Mouse (Mus musculus) heart, adult 2 months (tissue): ENCODE measurements around the gene Tm7sf2. TPM values are rescaled to one million over a fixed set of nuclear protein-coding genes. Genes with fewer than 3 reads are reported as not detected.

Experiments used
- DNase-seq, 2 experiments: peaks; one replicate each; pipeline ENCODE4 v3.0.0; 2021
- H3K27ac ChIP-seq: fragments of 200-600 bp; 2 replicates; pipeline ENCODE4 v1.8.1; 2022
- H3K27me3 ChIP-seq: fragments of 200-500 bp; 2 replicates; pipeline ENCODE4 v1.6.1; 2012; ENCODE audit warnings: mild to moderate bottlenecking, low read length, inconsistent platforms, mixed read lengths; ENCODE audit not compliant: control insufficient read depth, insufficient read depth
- H3K36me3 ChIP-seq: fragments of 200-500 bp; 2 replicates; pipeline ENCODE4 v1.6.1; 2012; ENCODE audit warnings: low read length, inconsistent platforms; ENCODE audit not compliant: control insufficient read depth, insufficient read depth
- H3K4me1 ChIP-seq: fragments of 200-500 bp; 2 replicates; pipeline ENCODE4 v1.6.1; 2011; ENCODE audit warnings: low read length; ENCODE audit not compliant: control insufficient read depth, insufficient read depth
- H3K4me3 ChIP-seq: fragments of 200-600 bp; 2 replicates; pipeline ENCODE4 v1.8.1; 2022
- H3K79me2 ChIP-seq: fragments of 200-500 bp; replicated peaks from 2 replicates; pipeline ENCODE4 v1.6.1; 2012; ENCODE audit warnings: mild to moderate bottlenecking, inconsistent platforms, low read length, moderate library complexity, mixed read lengths; ENCODE audit not compliant: control insufficient read depth, insufficient read depth
- H3K9ac ChIP-seq: fragments of 200-500 bp; 2 replicates; pipeline ENCODE4 v1.6.1; 2012; ENCODE audit warnings: low read depth, mild to moderate bottlenecking, control low read depth, inconsistent platforms, low read length, mixed read lengths
- CTCF ChIP-seq: fragments of 200-600 bp; IDR thresholded peaks from 2 replicates; pipeline ENCODE4 v1.8.1; 2022; ENCODE audit warnings: antibody characterized with exemption, mild to moderate bottlenecking, moderate library complexity
- EP300 ChIP-seq: fragments of 200-500 bp; IDR thresholded peaks from 2 replicates; pipeline ENCODE4 v1.6.1; 2011; ENCODE audit warnings: low read depth, low read length, control low read depth; ENCODE audit not compliant: insufficient read depth
- POLR2A ChIP-seq: fragments of 200-500 bp; IDR thresholded peaks from 2 replicates; pipeline ENCODE4 v1.6.1; 2011; ENCODE audit warnings: mild to moderate bottlenecking, low read depth, low read length, control low read depth; ENCODE audit not compliant: insufficient read depth
- WGBS: fragments of 180-500 bp; shearing (Covaris S2); methylation state at CpG from one replicate; pipeline ENCODE4 v1.1.7; 2018; 5-methylcytosine and 5-hydroxymethylcytosine counted together
- intact Hi-C: fragments of 180-260 bp; cut with DNase I; formaldehyde crosslinking; loops from one replicate; pipeline ENCODE4 v1.15.1; 2025
- microRNA-seq, 2 experiments: library from miRNA; unstranded; fragments of <30 nt; microRNA quantifications; one replicate each; pipeline ENCODE4 v1.2.0; 2021
- polyA plus RNA-seq: library from polyadenylated mRNA; depleted of rRNA; stranded (reverse); fragments of >200 nt; gene quantifications from 2 replicates; pipeline ENCODE4 v1.2.3, GENCODE M21; 2012; rRNA removed
- total RNA-seq, 2 experiments: library from RNA; stranded (reverse); gene quantifications; 2 replicates each; pipeline ENCODE4 v1.2.3; 2021

Gene Tm7sf2
- total and polyA plus RNA-seq, 3 experiments: 2.7 to 9.3 (median 3.7) TPM

GRCm38 (mm10) chr19:6013691-6014090 lies 54.5 kb downstream of the Tm7sf2 start:
- no peak for DNase-seq
- no peak for TF ChIP-seq POLR2A
- no peak for TF ChIP-seq EP300
- TF ChIP-seq CTCF: no peak
- no peaks in the 10 kb centered on the region for H3K79me2 ChIP-seq
- H3K4me3 ChIP-seq: no peak overlapping the region
- intact Hi-C loops: loop anchor here (2.0 kb wide), 1 partner anchor 91 kb away; no protein-coding TSS in a partner anchor
- 92% methylated on average over 10 of the region's 10 CpGs for WGBS
- H3K9ac ChIP-seq: no peak overlapping the region
- peaks cover 4% of the 10 kb centered on the region for H3K4me1 ChIP-seq
- no peaks in the 10 kb centered on the region for H3K27me3 ChIP-seq
- no peak overlapping the region for H3K27ac ChIP-seq
- no peaks in the 10 kb centered on the region for H3K36me3 ChIP-seq

Small RNA genes within 50 kb of the gene (microRNA-seq; reads per million reads assigned to microRNA genes)
- gene Mir6988: 1.9 to 2.2 reads per million in 2 experiments

Other genes with a start within 250 kb of the Tm7sf2 start
- gene Frmd8, start 193.1 kb downstream of the Tm7sf2 start, total RNA-seq: 1 to 10 TPM; 7.7 to 8.4 TPM
- 7.0 and 9.3 TPM in 2 replicates for gene Frmd8, start 193.1 kb downstream of the Tm7sf2 start, polyA plus RNA-seq
- 1 to 10 TPM; 2.8 TPM for gene Slc25a45, start 190.6 kb downstream of the Tm7sf2 start, total RNA-seq
- gene Slc25a45, start 190.6 kb downstream of the Tm7sf2 start, polyA plus RNA-seq: 7.9 and 8.2 TPM in 2 replicates
- under 1 TPM; 0.14 to 0.47 TPM for gene Tigd3, start 174.2 kb downstream of the Tm7sf2 start, total RNA-seq
- 0.25 and 0.67 TPM in 2 replicates for gene Tigd3, start 174.2 kb downstream of the Tm7sf2 start, polyA plus RNA-seq
- 10 to 100 TPM; 82.3 to 83.5 TPM for gene Dpf2, start 155.4 kb downstream of the Tm7sf2 start, total RNA-seq
- gene Dpf2, start 155.4 kb downstream of the Tm7sf2 start, polyA plus RNA-seq: 71.8 and 104 TPM in 2 replicates
- 1 to 10 TPM; 8.0 to 8.4 TPM for gene Cdc42ep2, start 143.6 kb downstream of the Tm7sf2 start, total RNA-seq
- 11.7 and 19.0 TPM in 2 replicates for gene Cdc42ep2, start 143.6 kb downstream of the Tm7sf2 start, polyA plus RNA-seq
- 10 to 100 TPM in 1 of 2 experiments, 1 to 10 TPM in 1; 8.6 to 10.9 TPM for gene Pola2, start 104.2 kb downstream of the Tm7sf2 start, total RNA-seq
- 27.9 and 38.7 TPM in 2 replicates for gene Pola2, start 104.2 kb downstream of the Tm7sf2 start, polyA plus RNA-seq
- not detected for gene Slc22a20, start 82.2 kb downstream of the Tm7sf2 start, total RNA-seq
- not detected in 2 replicates for gene Slc22a20, start 82.2 kb downstream of the Tm7sf2 start, polyA plus RNA-seq
- gene Capn1, start 52.5 kb downstream of the Tm7sf2 start, total RNA-seq: 10 to 100 TPM; 26.4 to 26.8 TPM
- gene Capn1, start 52.5 kb downstream of the Tm7sf2 start, polyA plus RNA-seq: 21.5 and 26.2 TPM in 2 replicates
- gene Syvn1, start 21.8 kb downstream of the Tm7sf2 start, total RNA-seq: 10 to 100 TPM; 21.3 to 24.2 TPM
- 17.1 and 23.1 TPM in 2 replicates for gene Syvn1, start 21.8 kb downstream of the Tm7sf2 start, polyA plus RNA-seq
- 10 to 100 TPM; 37.1 to 39.0 TPM for gene Mrpl49, start 10.6 kb downstream of the Tm7sf2 start, total RNA-seq
- gene Mrpl49, start 10.6 kb downstream of the Tm7sf2 start, polyA plus RNA-seq: 23.5 and 33.0 TPM in 2 replicates
- gene Fau, start 10.5 kb downstream of the Tm7sf2 start, total RNA-seq: 100 to 1,000 TPM; 550 to 636 TPM
- 265 and 386 TPM in 2 replicates for gene Fau, start 10.5 kb downstream of the Tm7sf2 start, polyA plus RNA-seq
- gene Znhit2, start 7.2 kb downstream of the Tm7sf2 start, total RNA-seq: 10 to 100 TPM in 1 of 2 experiments, 1 to 10 TPM in 1; 9.9 to 13.4 TPM
- 12.3 and 14.4 TPM in 2 replicates for gene Znhit2, start 7.2 kb downstream of the Tm7sf2 start, polyA plus RNA-seq
- gene Vps51, start 8.9 kb upstream of the Tm7sf2 start, total RNA-seq: 10 to 100 TPM; 19.1 to 22.0 TPM
- gene Vps51, start 8.9 kb upstream of the Tm7sf2 start, polyA plus RNA-seq: 35.1 and 39.0 TPM in 2 replicates
- not detected for gene Tmem262, start 11.7 kb upstream of the Tm7sf2 start, total RNA-seq
- not detected in 2 replicates for gene Tmem262, start 11.7 kb upstream of the Tm7sf2 start, polyA plus RNA-seq
- not detected for gene Gm28374, start 13.9 kb upstream of the Tm7sf2 start, total RNA-seq
- gene Gm28374, start 13.9 kb upstream of the Tm7sf2 start, polyA plus RNA-seq: not detected in 2 replicates
- 10 to 100 TPM; 13.8 to 15.6 TPM for gene Zfpl1, start 16.6 kb upstream of the Tm7sf2 start, total RNA-seq
- gene Zfpl1, start 16.6 kb upstream of the Tm7sf2 start, polyA plus RNA-seq: 47.5 and 50.7 TPM in 2 replicates
- not detected for gene Cdca5, start 16.6 kb upstream of the Tm7sf2 start, total RNA-seq
- 0.09 and 0.27 TPM in 2 replicates for gene Cdca5, start 16.6 kb upstream of the Tm7sf2 start, polyA plus RNA-seq
- not detected for gene AC131692.1, start 26.0 kb upstream of the Tm7sf2 start, total RNA-seq
- not detected in 2 replicates for gene AC131692.1, start 26.0 kb upstream of the Tm7sf2 start, polyA plus RNA-seq
- not detected for gene Naaladl1, start 37.4 kb upstream of the Tm7sf2 start, total RNA-seq
- not detected in 2 replicates for gene Naaladl1, start 37.4 kb upstream of the Tm7sf2 start, polyA plus RNA-seq
- 10 to 100 TPM in 1 of 2 experiments, 1 to 10 TPM in 1; 8.7 to 10.3 TPM for gene Sac3d1, start 50.3 kb upstream of the Tm7sf2 start, total RNA-seq
- gene Sac3d1, start 50.3 kb upstream of the Tm7sf2 start, polyA plus RNA-seq: 13.1 and 15.4 TPM in 2 replicates
- 10 to 100 TPM; 14.1 to 16.6 TPM for gene Snx15, start 59.9 kb upstream of the Tm7sf2 start, total RNA-seq
- gene Snx15, start 59.9 kb upstream of the Tm7sf2 start, polyA plus RNA-seq: 22.0 and 29.5 TPM in 2 replicates
- gene Batf2, start 72.6 kb upstream of the Tm7sf2 start, total RNA-seq: 1 to 10 TPM in 1 of 2 experiments, under 1 TPM in 1; 0.98 to 1.6 TPM
- gene Batf2, start 72.6 kb upstream of the Tm7sf2 start, polyA plus RNA-seq: 2.3 and 3.2 TPM in 2 replicates
- gene Arl2, start 73.2 kb upstream of the Tm7sf2 start, total RNA-seq: 10 to 100 TPM; 62.1 to 72.9 TPM
- 153 and 155 TPM in 2 replicates for gene Arl2, start 73.2 kb upstream of the Tm7sf2 start, polyA plus RNA-seq
- not detected for gene Majin, start 116.0 kb upstream of the Tm7sf2 start, total RNA-seq
- 0.20 and 0.23 TPM in 2 replicates for gene Majin, start 116.0 kb upstream of the Tm7sf2 start, polyA plus RNA-seq
- gene Gpha2, start 158.0 kb upstream of the Tm7sf2 start, total RNA-seq: not detected
- gene Gpha2, start 158.0 kb upstream of the Tm7sf2 start, polyA plus RNA-seq: 0.27 TPM in 1 of 2 replicates, not detected in the other
- 10 to 100 TPM; 34.8 to 35.1 TPM for gene Ppp2r5b, start 167.5 kb upstream of the Tm7sf2 start, total RNA-seq
- 36.8 and 40.6 TPM in 2 replicates for gene Ppp2r5b, start 167.5 kb upstream of the Tm7sf2 start, polyA plus RNA-seq
- 10 to 100 TPM; 20.5 to 24.5 TPM for gene Atg2a, start 173.3 kb upstream of the Tm7sf2 start, total RNA-seq
- 26.3 and 26.7 TPM in 2 replicates for gene Atg2a, start 173.3 kb upstream of the Tm7sf2 start, polyA plus RNA-seq
- 100 to 1,000 TPM in 1 of 2 experiments, 10 to 100 TPM in 1; 98.0 to 120 TPM for gene Ehd1, start 208.4 kb upstream of the Tm7sf2 start, total RNA-seq
- 111 and 142 TPM in 2 replicates for gene Ehd1, start 208.4 kb upstream of the Tm7sf2 start, polyA plus RNA-seq
- 10 to 100 TPM; 11.7 to 13.9 TPM for gene Cdc42bpg, start 238.1 kb upstream of the Tm7sf2 start, total RNA-seq
- gene Cdc42bpg, start 238.1 kb upstream of the Tm7sf2 start, polyA plus RNA-seq: 7.0 and 7.7 TPM in 2 replicates